8 mouse cellular contexts compared by ENCODE assay signal in the genomic region with DNA sequence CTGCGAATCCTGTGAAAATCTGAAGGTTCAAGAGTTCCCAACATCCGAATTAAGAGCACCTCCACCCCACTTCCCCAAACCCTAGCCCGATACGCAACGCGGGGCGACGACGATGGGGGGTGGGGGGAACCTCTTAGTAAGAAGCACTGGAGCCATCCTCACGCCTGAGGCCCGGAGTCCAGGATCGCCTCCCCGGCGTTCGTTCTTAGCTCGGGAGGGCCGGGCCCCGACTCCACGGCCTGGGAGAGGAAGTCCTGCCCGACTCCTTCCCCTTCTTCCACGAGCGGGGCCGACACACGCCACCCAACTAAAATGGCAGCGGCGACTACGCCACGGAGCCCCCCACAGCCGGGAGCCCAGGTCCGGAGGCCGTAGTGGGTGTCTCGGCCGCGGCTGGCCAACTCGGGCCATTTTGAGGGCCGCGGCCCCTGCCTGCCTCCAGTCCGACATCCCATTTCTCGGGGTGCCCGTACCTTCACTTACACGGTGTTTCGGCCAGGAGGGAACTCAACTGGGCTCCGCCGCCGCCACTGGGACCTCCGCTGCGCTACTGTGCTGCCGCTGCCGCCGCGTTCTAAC. TPM values are rescaled to one million over a fixed set of nuclear protein-coding genes. Genes with fewer than 3 reads are reported as not detected.
DNase-seq lines count a peak whose midpoint lies in the region; ATAC-seq and TF ChIP-seq lines count a peak whose summit lies in the region.

No protein-coding gene starts in this region.

- TF ChIP-seq POLR2A in ES-Bruce4 (IDR thresholded peaks at IDR 0.05; ENCODE audit: insufficient read depth, low read length) = no peak

- ATAC-seq in embryonic facial prominence, embryonic 12.5 days (ENCODE audit: insufficient number of reproducible peaks, insufficient read depth, low FRiP score, low TSS enrichment) = peak; percentile 47; the same call in 1 of the 2 replicates
- peak; percentile 68 for ATAC-seq in hindbrain, embryonic 11.5 days (ENCODE audit: low FRiP score)
- ATAC-seq in limb, embryonic 15.5 days (ENCODE audit: insufficient number of reproducible peaks, low FRiP score, low TSS enrichment, low read depth) = peak; percentile 30; the same call in 1 of the 2 replicates
- ATAC-seq in midbrain, postnatal 0 days (ENCODE audit: low FRiP score) = peak; percentile 47

- H3K27ac ChIP-seq in heart, embryonic 10.5 days = peak overlapping the region; percentile 95
- H3K27ac ChIP-seq in ES-Bruce4 (ENCODE audit: insufficient read depth, low read length) = peak overlapping the region; percentile 68
- peak overlapping the region; percentile 90 for H3K27ac ChIP-seq in embryonic facial prominence, embryonic 12.5 days
- H3K27ac ChIP-seq in hindbrain, embryonic 11.5 days (ENCODE audit: low read depth, low read length) = peak overlapping the region; percentile 74
- peak overlapping the region; percentile 95 for H3K27ac ChIP-seq in limb, embryonic 15.5 days
- H3K27ac ChIP-seq in midbrain, postnatal 0 days (ENCODE audit: low read depth, low read length) = peak overlapping the region; percentile 94

- peak overlapping the region; percentile 95 for H3K9ac ChIP-seq in ES-Bruce4 (ENCODE audit: low read depth, poor library complexity, severe bottlenecking)
- H3K9ac ChIP-seq in embryonic facial prominence, embryonic 12.5 days = peak overlapping the region; percentile 80
- H3K9ac ChIP-seq in hindbrain, embryonic 11.5 days (ENCODE audit: low read depth, low read length) = peak overlapping the region; percentile 82
- peak overlapping the region; percentile 67 for H3K9ac ChIP-seq in limb, embryonic 15.5 days
- peak overlapping the region; percentile 79 for H3K9ac ChIP-seq in midbrain, postnatal 0 days (replicated peaks; ENCODE audit: low read length, poor library complexity, severe bottlenecking)

- H3K9me3 ChIP-seq in heart, embryonic 10.5 days = no peaks in the 10 kb centered on the region
- H3K9me3 ChIP-seq in ES-Bruce4 (replicated peaks; ENCODE audit: control insufficient read depth, insufficient read depth, low read length, poor library complexity, severe bottlenecking) = no peaks in the 10 kb centered on the region
- H3K9me3 ChIP-seq in embryonic facial prominence, embryonic 12.5 days = no peaks in the 10 kb centered on the region
- H3K9me3 ChIP-seq in hindbrain, embryonic 11.5 days (ENCODE audit: control insufficient read depth, low read length) = no peaks in the 10 kb centered on the region
- no peaks in the 10 kb centered on the region for H3K9me3 ChIP-seq in limb, embryonic 15.5 days
- no peaks in the 10 kb centered on the region for H3K9me3 ChIP-seq in midbrain, postnatal 0 days (ENCODE audit: low read length)

- no peaks in the 10 kb centered on the region for H3K4me1 ChIP-seq in heart, embryonic 10.5 days
- H3K4me1 ChIP-seq in ES-Bruce4 (ENCODE audit: control insufficient read depth, insufficient read depth, low read length) = no peaks in the 10 kb centered on the region
- no peaks in the 10 kb centered on the region for H3K4me1 ChIP-seq in embryonic facial prominence, embryonic 12.5 days
- no peaks in the 10 kb centered on the region for H3K4me1 ChIP-seq in hindbrain, embryonic 11.5 days (replicated peaks; ENCODE audit: control insufficient read depth, insufficient read depth, low read length)
- no peaks in the 10 kb centered on the region for H3K4me1 ChIP-seq in limb, embryonic 15.5 days
- H3K4me1 ChIP-seq in midbrain, postnatal 0 days (ENCODE audit: insufficient read depth, low read length) = no peaks in the 10 kb centered on the region

- peaks cover 9% of the 10 kb centered on the region; the same call in 1 of the 2 replicates for H3K27me3 ChIP-seq in heart, embryonic 10.5 days (ENCODE audit: insufficient read depth, poor library complexity, severe bottlenecking)
- no peaks in the 10 kb centered on the region for H3K27me3 ChIP-seq in ES-Bruce4 (ENCODE audit: control insufficient read depth, insufficient read depth, low read length, poor library complexity, severe bottlenecking)
- H3K27me3 ChIP-seq in embryonic facial prominence, embryonic 12.5 days = peaks cover under 1% of the 10 kb centered on the region; the same call in 1 of the 2 replicates
- peaks cover 3% of the 10 kb centered on the region; the same call in 1 of the 2 replicates for H3K27me3 ChIP-seq in hindbrain, embryonic 11.5 days (ENCODE audit: control insufficient read depth, insufficient read depth, low read length)
- H3K27me3 ChIP-seq in limb, embryonic 15.5 days = 0 out of 2 replicates have a peak, but pooled peaks cover 8% of the 10 kb centered on the region
- no peaks in the 10 kb centered on the region; the same call in 1 of the 2 replicates for H3K27me3 ChIP-seq in midbrain, postnatal 0 days (ENCODE audit: insufficient read depth, low read length)

- TF ChIP-seq CTCF in ES-Bruce4 (IDR thresholded peaks at IDR 0.05; ENCODE audit: low read depth, low read length) = no peak
- TF ChIP-seq CTCF in midbrain, postnatal 0 days (IDR thresholded peaks at IDR 0.05) = no peak

- DNase-seq in heart, embryonic 10.5 days (ENCODE audit: low spot score) = peak; percentile 77
- DNase-seq in heart, adult 18-20 months = no peak
- no peak for DNase-seq in hindbrain, embryonic 11.5 days (ENCODE audit: low spot score)
- peak; percentile 17 for DNase-seq in midbrain, postnatal 0 days (ENCODE audit: low spot score)
- DNase-seq in urinary bladder, adult 2 months (ENCODE audit: low spot score) = peak; percentile 36

- no peak for TF ChIP-seq EP300 in ES-Bruce4 (IDR thresholded peaks at IDR 0.05; ENCODE audit: insufficient read depth, low read depth, low read length)

- H3K4me2 ChIP-seq in embryonic facial prominence, embryonic 12.5 days (replicated peaks) = peak overlapping the region; percentile 47
- H3K4me2 ChIP-seq in hindbrain, embryonic 11.5 days (replicated peaks; ENCODE audit: low read depth, low read length) = peak overlapping the region; percentile 41; the same call in 1 of the 2 replicates
- H3K4me2 ChIP-seq in limb, embryonic 15.5 days = peak overlapping the region; percentile 39; the same call in 1 of the 2 replicates
- H3K4me2 ChIP-seq in midbrain, postnatal 0 days (ENCODE audit: low read depth, low read length, poor library complexity, severe bottlenecking) = peak overlapping the region; percentile 42

- H3K4me3 ChIP-seq in heart, embryonic 10.5 days = peak overlapping the region; percentile 75
- peak overlapping the region; percentile 91 for H3K4me3 ChIP-seq in ES-Bruce4 (ENCODE audit: low read depth, low read length)
- peak overlapping the region; percentile 68 for H3K4me3 ChIP-seq in embryonic facial prominence, embryonic 12.5 days
- peak overlapping the region; percentile 73 for H3K4me3 ChIP-seq in hindbrain, embryonic 11.5 days (ENCODE audit: low read depth, low read length)
- peak overlapping the region; percentile 67 for H3K4me3 ChIP-seq in limb, embryonic 15.5 days
- peak overlapping the region; percentile 63 for H3K4me3 ChIP-seq in midbrain, postnatal 0 days (ENCODE audit: low read depth, low read length)

- WGBS in heart, embryonic 10.5 days = 14% methylated on average over 51 of the region's 51 CpGs
- 24% methylated on average over 51 of the region's 51 CpGs for WGBS in embryonic facial prominence, embryonic 12.5 days
- 17% methylated on average over 48 of the region's 51 CpGs for WGBS in hindbrain, embryonic 11.5 days
- 20% methylated on average over 47 of the region's 51 CpGs for WGBS in limb, embryonic 15.5 days
- WGBS in midbrain, postnatal 0 days = 23% methylated on average over 40 of the region's 51 CpGs

- peaks cover 20% of the 10 kb centered on the region; the same call in 1 of the 2 replicates for H3K36me3 ChIP-seq in heart, embryonic 10.5 days
- H3K36me3 ChIP-seq in ES-Bruce4 (ENCODE audit: control insufficient read depth, insufficient read depth, low read length, poor library complexity, severe bottlenecking) = peaks cover 15% of the 10 kb centered on the region
- H3K36me3 ChIP-seq in embryonic facial prominence, embryonic 12.5 days = peaks cover 3% of the 10 kb centered on the region; the same call in 1 of the 2 replicates
- H3K36me3 ChIP-seq in hindbrain, embryonic 11.5 days (ENCODE audit: control insufficient read depth, insufficient read depth, low read length) = no peaks in the 10 kb centered on the region
- H3K36me3 ChIP-seq in limb, embryonic 15.5 days = 0 out of 2 replicates have a peak, but pooled peaks cover 4% of the 10 kb centered on the region
- no peaks in the 10 kb centered on the region for H3K36me3 ChIP-seq in midbrain, postnatal 0 days (ENCODE audit: insufficient read depth, low read length)

RNA-seq across cellular contexts. Expression of a gene that starts 0.4 kb away (rescaled TPM):
- 33.4 and 34.6 TPM in 2 replicates for polyA plus RNA-seq in heart, embryonic 10.5 days (2016; fragmentation: Nextera tagmentation; extraction: Ambion mirVana)
- total RNA-seq in heart, adult 18-20 months (2021) = 10 to 100 TPM; 23.1 to 23.9 TPM
- polyA plus RNA-seq in ES-Bruce4 (2011; ENCODE audit: insufficient read depth, insufficient read length, low read depth, missing spikeins) = 203 and 217 TPM in 2 replicates
- 43.6 and 43.7 TPM in 2 replicates for polyA plus RNA-seq in embryonic facial prominence, embryonic 12.5 days (2016; fragmentation: Nextera tagmentation; extraction: Ambion mirVana)
- polyA plus RNA-seq in hindbrain, embryonic 11.5 days (2014; fragmentation: Nextera tagmentation; extraction: Ambion mirVana) = 41.0 and 41.1 TPM in 2 replicates
- polyA plus RNA-seq in limb, embryonic 15.5 days (2015; fragmentation: Nextera tagmentation; extraction: Ambion mirVana) = 31.5 and 34.8 TPM in 2 replicates
- 37.7 and 47.3 TPM in 2 replicates for total RNA-seq in midbrain, postnatal 0 days (2014; rRNA removed)
- polyA plus RNA-seq in midbrain, postnatal 0 days (2015; fragmentation: Nextera tagmentation; extraction: Ambion mirVana) = 16.4 and 20.1 TPM in 2 replicates
- 17.6 and 20.8 TPM in 2 replicates for polyA plus RNA-seq in urinary bladder, adult 2 months (2012; rRNA removed)

Comparison
In these comparisons a context has a peak if more than half of its experiments do, and no peak if none do; other contexts are left out.
1. DNase-seq: peak in heart, embryonic 10.5 days (single experiment), midbrain, postnatal 0 days (single experiment) and urinary bladder, adult 2 months (single experiment); none in heart, adult 18-20 months (0 of 2) and hindbrain, embryonic 11.5 days (single experiment).
2. Peak in every context shown above with its lines, with median percentiles within 50 percentile points of each other: H3K27ac ChIP-seq, H3K4me3 ChIP-seq, H3K9ac ChIP-seq, ATAC-seq and H3K4me2 ChIP-seq.